Mouse (Mus musculus) myocyte (in vitro differentiated cells): ENCODE measurements at regions not wholly inside any gene's neighbourhood (a gene's known extent, or its start where the extent isn't known, plus 50 kb on each side); places are given as distances from the start of the nearest gene placed in this dataset.

Experiments used
- H3K27me3 ChIP-seq: one replicate; pipeline ENCODE4 v1.6.1; 2011; ENCODE audit not compliant: control insufficient read depth, insufficient read depth, insufficient read length
- H3K36me3 ChIP-seq: one replicate; pipeline ENCODE4 v1.6.1; 2011; ENCODE audit not compliant: control insufficient read depth, insufficient read depth
- H3K4me2 ChIP-seq: one replicate; pipeline ENCODE4 v1.6.1; 2011; ENCODE audit warnings: low read depth, control low read depth
- H3K4me3 ChIP-seq: one replicate; pipeline ENCODE4 v1.5.1; 2011; ENCODE audit warnings: mild to moderate bottlenecking, control low read depth, moderate library complexity
- H3K79me2 ChIP-seq: one replicate; pipeline ENCODE4 v1.6.1; 2011; ENCODE audit not compliant: control insufficient read depth, insufficient read depth
- H3ac ChIP-seq: one replicate; pipeline ENCODE4 v1.6.1; 2011; ENCODE audit not compliant: control insufficient read depth, insufficient read length
- CEBPB ChIP-seq: IDR thresholded peaks from 2 replicates; pipeline ENCODE4 v1.6.1; 2011; ENCODE audit warnings: mild to moderate bottlenecking, moderate library complexity; ENCODE audit not compliant: poor library complexity, insufficient read depth, severe bottlenecking
- E2F4 ChIP-seq: IDR thresholded peaks from one replicate; pipeline ENCODE4 v1.6.1; 2011; ENCODE audit warnings: mild to moderate bottlenecking, control low read depth, moderate library complexity; ENCODE audit not compliant: insufficient read depth
- MAX ChIP-seq: IDR thresholded peaks from one replicate; pipeline ENCODE4 v1.6.1; 2011; ENCODE audit warnings: low read depth, mild to moderate bottlenecking, control low read depth
- MYOD1 ChIP-seq, 3 experiments: IDR thresholded peaks; one replicate each; pipeline ENCODE4 v1.6.1; 2011; ENCODE audit warnings: control low read depth in 2 of 3, low read depth in 2 of 3, mild to moderate bottlenecking in 2 of 3, moderate library complexity in 1 of 3; ENCODE audit not compliant: insufficient read length in 2 of 3, control insufficient read depth in 1 of 3
- MYOG ChIP-seq, 3 experiments: IDR thresholded peaks; one replicate each; pipeline ENCODE4 v1.6.1; 2011; ENCODE audit warnings: control low read depth in 2 of 3, low read depth in 2 of 3, mild to moderate bottlenecking in 2 of 3; ENCODE audit not compliant: insufficient read length in 2 of 3, control insufficient read depth in 1 of 3, insufficient read depth in 1 of 3
- POLR2A ChIP-seq: IDR thresholded peaks from one replicate; pipeline ENCODE4 v1.6.1; 2011; ENCODE audit warnings: low read depth, mild to moderate bottlenecking, control low read depth, moderate library complexity; ENCODE audit not compliant: insufficient read length
- POLR2AphosphoS2 ChIP-seq: IDR thresholded peaks from one replicate; pipeline ENCODE4 v1.6.1; 2011; ENCODE audit warnings: low read depth, control low read depth; ENCODE audit not compliant: insufficient read length
- REST ChIP-seq: IDR thresholded peaks from one replicate; pipeline ENCODE4 v1.6.1; 2011; ENCODE audit warnings: mild to moderate bottlenecking, control low read depth, moderate library complexity; ENCODE audit not compliant: insufficient read depth, insufficient read length
- SRF ChIP-seq: IDR thresholded peaks from one replicate; pipeline ENCODE4 v1.6.1; 2011; ENCODE audit warnings: low read depth; ENCODE audit not compliant: control insufficient read depth, insufficient read length
- TCF12 ChIP-seq: IDR thresholded peaks from one replicate; pipeline ENCODE4 v1.6.1; 2011; ENCODE audit warnings: mild to moderate bottlenecking, control low read depth; ENCODE audit not compliant: poor library complexity, insufficient read depth, severe bottlenecking
- TCF3 ChIP-seq: IDR thresholded peaks from one replicate; pipeline ENCODE4 v1.6.1; 2011; ENCODE audit warnings: low read depth, control low read depth; ENCODE audit not compliant: insufficient read length
- USF1 ChIP-seq: IDR thresholded peaks from one replicate; pipeline ENCODE4 v1.6.1; 2011; ENCODE audit warnings: low read depth, mild to moderate bottlenecking, control low read depth, moderate library complexity

GRCm38 (mm10) chr6:117276850-117277249 lies 108.5 kb downstream of the Cxcl12 start:
- no peak overlapping the region for H3K4me3 ChIP-seq
- H3ac ChIP-seq, result no peak overlapping the region
- H3K79me2 ChIP-seq, result no peaks in the 10 kb centered on the region
- no peaks in the 10 kb centered on the region for H3K36me3 ChIP-seq
- TF ChIP-seq USF1 (no peak), POLR2AphosphoS2 (no peak), MYOG (IDR thresholded peaks at IDR 0.05; ENCODE audit: control insufficient read depth in 1 of 3, insufficient read depth in 1 of 3, insufficient read length in 2 of 3, low read depth in 2 of 3) (no peak), SRF (no peak), REST (no peak), TCF12 (no peak), CEBPB (no peak), E2F4 (no peak), MAX (no peak)
- H3K27me3 ChIP-seq, result no peaks in the 10 kb centered on the region
- no peak overlapping the region for H3K4me2 ChIP-seq

DNA sequence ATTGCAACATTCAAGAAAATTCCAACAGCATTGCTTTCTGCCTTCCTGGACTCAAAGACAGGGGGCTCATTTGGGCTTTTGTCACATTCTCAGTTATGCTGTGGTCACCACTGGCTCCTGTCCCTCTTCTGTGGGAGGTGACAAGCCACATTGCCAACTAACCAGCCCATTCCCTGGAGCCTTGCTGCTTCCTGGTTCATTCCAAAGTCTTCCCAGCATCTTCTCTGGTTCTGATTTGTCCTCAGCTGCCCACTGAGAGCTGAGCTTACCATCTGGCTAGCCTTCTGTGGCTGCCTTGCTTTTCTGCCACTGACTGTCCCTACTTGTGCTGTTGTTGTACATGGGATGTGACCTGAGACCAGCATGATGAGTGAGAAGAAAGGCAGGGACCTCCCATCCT lies 111.0 kb downstream of the Cxcl12 start:
- Histone ChIP-seq H3K27me3 (no peaks in the 10 kb centered on the region), H3K79me2 (no peaks in the 10 kb centered on the region), H3K36me3 (no peaks in the 10 kb centered on the region), H3ac (no peak overlapping the region), H3K4me2 (no peak overlapping the region), H3K4me3 (no peak overlapping the region)
- TF ChIP-seq TCF3 (no peak), MAX (no peak), SRF (no peak), TCF12 (no peak), CEBPB (no peak), REST (no peak), MYOD1 (IDR thresholded peaks at IDR 0.05; ENCODE audit: control insufficient read depth in 1 of 3, insufficient read length in 2 of 3, low read depth in 2 of 3) (no peak)

- Histone ChIP-seq H3K79me2 (no peaks in the 10 kb centered on the region), H3K4me2 (no peak overlapping the region), H3K27me3 (no peaks in the 10 kb centered on the region), H3ac (no peak overlapping the region), H3K36me3 (no peaks in the 10 kb centered on the region), H3K4me3 (no peak overlapping the region)
- TF ChIP-seq MYOG (IDR thresholded peaks at IDR 0.05; ENCODE audit: control insufficient read depth in 1 of 3, insufficient read depth in 1 of 3, insufficient read length in 2 of 3, low read depth in 2 of 3) (no peak), USF1 (no peak), E2F4 (no peak), CEBPB (no peak)
Observed at GRCm38 (mm10) chr6:117279786-117280411, 111.6 kb downstream of the Cxcl12 start.

DNA sequence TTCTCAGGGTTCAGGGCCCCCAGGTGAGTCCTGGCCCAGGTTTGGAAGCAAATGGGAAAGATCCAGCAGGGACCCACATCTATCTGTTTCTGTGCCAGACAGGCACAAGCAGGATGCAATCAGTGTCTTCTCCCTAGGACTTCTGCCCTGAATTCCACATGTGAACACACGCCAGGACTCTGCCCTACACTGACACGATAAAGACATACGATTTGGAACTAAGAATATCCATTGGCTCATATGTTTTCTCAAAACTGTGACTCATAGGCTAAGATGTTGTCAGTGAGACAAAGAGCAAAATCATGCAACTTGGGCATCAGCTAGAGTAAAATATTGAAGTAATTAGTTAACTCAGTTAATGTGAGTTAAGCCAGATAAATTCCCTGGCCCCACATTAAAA lies 112.6 kb downstream of the Cxcl12 start:
- Histone ChIP-seq H3K27me3 (no peaks in the 10 kb centered on the region), H3K36me3 (no peaks in the 10 kb centered on the region), H3K4me3 (no peak overlapping the region), H3K4me2 (no peak overlapping the region), H3ac (no peak overlapping the region), H3K79me2 (no peaks in the 10 kb centered on the region)
- TF ChIP-seq REST (no peak), POLR2AphosphoS2 (no peak), SRF (no peak)

DNA sequence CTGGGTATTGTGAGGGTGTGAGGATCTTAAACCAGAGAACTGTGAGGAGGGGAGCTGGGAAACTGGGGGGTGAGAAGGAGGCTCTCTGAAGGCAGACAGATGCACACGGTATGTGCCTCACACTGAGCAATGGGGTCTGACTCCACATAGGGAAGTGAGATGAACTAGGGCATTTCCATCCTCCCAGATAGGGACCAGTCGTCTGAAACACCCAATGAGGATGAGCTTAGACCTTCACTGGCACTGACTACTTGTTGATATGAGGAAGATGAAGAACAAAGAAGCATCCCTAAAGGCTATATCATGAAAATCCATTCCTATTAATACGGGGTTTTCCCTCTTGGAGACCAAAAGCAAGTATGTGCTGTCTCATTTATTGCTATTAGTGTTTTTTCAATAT lies 115.3 kb downstream of the Cxcl12 start:
- TF ChIP-seq MYOD1 (IDR thresholded peaks at IDR 0.05; ENCODE audit: control insufficient read depth in 1 of 3, insufficient read length in 2 of 3, low read depth in 2 of 3) (no peak), MYOG (IDR thresholded peaks at IDR 0.05; ENCODE audit: control insufficient read depth in 1 of 3, insufficient read depth in 1 of 3, insufficient read length in 2 of 3, low read depth in 2 of 3) (no peak), CEBPB (no peak), POLR2A (no peak), SRF (no peak), TCF3 (no peak), USF1 (no peak), POLR2AphosphoS2 (no peak), REST (no peak), MAX (no peak), TCF12 (no peak), E2F4 (no peak)
- Histone ChIP-seq H3ac (no peak overlapping the region), H3K4me3 (no peak overlapping the region), H3K79me2 (no peaks in the 10 kb centered on the region), H3K36me3 (no peaks in the 10 kb centered on the region), H3K27me3 (no peaks in the 10 kb centered on the region), H3K4me2 (no peak overlapping the region)
